Mouse (Mus musculus) kidney, adult 11 months (tissue): ENCODE data around the gene St7.

Source experiments
- DNase-seq: peaks from one replicate; pipeline ENCODE4 v3.0.0; 2022

St7 gene

GRCm38 (mm10) chr6:17828382-17828781, 135.6 kb downstream of the St7 start:
- no peak for DNase-seq

DNA sequence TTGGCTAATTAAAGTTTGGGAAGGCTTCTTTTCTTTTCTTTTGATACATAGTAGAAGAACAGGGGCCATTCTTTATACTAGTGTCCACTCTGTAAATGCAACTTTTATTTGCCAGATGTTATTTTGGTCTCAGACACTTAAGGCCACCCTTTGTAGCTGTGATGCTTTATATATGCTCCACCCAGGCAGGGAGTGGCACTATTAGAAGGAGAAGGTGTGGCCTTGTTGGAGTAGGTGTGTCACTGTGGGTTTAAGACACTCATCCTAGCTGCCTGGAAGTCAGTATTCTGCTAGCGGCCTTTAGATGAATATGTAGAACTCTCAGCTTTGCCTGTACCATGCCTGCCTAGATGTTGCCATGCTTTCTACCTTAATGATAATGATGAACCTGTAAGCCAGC, 137.2 kb downstream of the St7 start:
- DNase-seq, result no peak

DNA sequence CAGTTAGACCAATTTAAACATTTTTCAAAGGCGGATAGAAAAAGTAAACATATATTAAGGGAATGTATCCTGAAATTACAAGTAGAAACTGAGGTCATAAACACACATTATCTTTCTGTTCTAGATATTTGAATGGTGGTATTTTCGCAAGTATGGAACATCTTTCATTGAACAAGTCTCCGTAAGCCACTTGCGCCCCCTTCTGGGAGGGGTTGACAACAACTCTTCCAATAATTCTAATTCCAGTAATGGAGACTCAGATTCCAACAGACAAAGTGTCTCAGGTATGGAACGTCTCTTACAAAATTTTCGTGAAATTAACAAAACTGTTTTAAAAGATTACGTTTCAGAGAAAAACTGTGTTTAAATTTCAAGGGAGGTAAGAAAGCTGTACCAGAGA, 141.8 kb downstream of the St7 start:
- peak; percentile 15 for DNase-seq

- no peak for DNase-seq
These were observed 143.0 kb downstream of the St7 start for GRCm38 (mm10) chr6:17835693-17836092.

GRCm38 (mm10) chr6:17837676-17838075, 144.9 kb downstream of the St7 start:
- DNase-seq, result no peak

GRCm38 (mm10) chr6:17840431-17840830, 147.7 kb downstream of the St7 start:
- no peak for DNase-seq

DNA sequence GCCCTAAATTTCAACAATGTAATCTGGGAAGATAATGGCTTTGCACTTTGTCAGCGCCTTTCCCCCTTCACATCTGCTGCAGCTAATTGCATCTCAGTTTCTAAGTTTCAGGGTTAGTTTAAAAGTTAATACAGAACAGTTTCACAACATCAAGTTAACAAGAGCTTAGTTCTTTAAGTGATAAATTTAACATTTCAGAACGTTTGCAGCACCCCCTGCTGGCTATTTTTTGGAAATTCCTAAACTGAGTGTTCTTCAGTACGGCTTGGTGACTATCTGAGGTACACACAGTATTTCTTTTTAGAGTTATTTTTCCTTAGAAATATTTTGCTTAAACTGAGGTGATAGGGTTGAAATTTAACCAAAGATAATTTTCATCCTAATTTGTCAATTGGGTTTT, 150.0 kb downstream of the St7 start:
- no peak for DNase-seq

GRCm38 (mm10) chr6:17851316-17851715, 158.6 kb downstream of the St7 start:
- no peak for DNase-seq

GRCm38 (mm10) chr6:17853587-17854274, 161.0 kb downstream of the St7 start:
- DNase-seq, result no peak

DNA sequence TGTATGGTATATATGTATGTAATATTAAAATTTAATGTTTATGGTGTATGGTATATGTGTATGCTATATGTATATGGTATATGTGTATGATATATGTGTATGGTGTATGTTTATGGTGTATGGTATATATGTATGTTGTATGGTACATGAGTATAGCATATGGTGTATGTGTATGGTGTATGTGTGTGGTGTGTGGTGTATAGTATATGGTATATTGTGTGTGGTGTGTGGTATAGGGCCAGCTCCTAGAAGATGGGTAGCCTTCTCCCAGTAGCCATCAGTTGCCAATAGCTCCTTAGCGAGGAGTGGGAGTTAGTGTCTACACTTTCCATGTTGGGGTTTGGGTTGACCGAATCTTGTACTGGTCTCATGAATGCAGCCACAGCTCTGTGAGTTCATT, 162.9 kb downstream of the St7 start:
- no peak for DNase-seq

DNA sequence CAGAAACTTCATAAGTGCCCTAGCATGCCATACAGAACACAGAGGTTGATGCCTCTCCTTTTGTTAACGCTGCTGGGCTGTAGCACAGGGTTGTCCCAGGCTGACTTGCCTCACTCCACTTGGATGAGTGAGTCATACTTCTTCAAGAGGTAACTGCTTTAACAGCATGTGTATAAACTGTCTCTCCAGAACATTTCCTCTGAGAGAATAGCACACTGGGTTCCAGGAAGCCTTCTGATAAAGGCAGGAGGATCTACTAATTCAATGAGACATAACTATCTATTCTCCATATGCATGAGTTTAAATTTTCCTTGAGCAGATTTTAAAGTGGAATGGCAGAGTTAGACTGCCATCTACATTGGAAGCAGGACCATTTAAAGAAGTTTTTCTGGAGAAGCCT, 166.8 kb downstream of the St7 start:
- DNase-seq, result no peak

GRCm38 (mm10) chr6:17860463-17860862, 167.7 kb downstream of the St7 start:
- DNase-seq, result no peak

GRCm38 (mm10) chr6:17867796-17868195, 175.1 kb downstream of the St7 start:
- DNase-seq, result no peak

DNA sequence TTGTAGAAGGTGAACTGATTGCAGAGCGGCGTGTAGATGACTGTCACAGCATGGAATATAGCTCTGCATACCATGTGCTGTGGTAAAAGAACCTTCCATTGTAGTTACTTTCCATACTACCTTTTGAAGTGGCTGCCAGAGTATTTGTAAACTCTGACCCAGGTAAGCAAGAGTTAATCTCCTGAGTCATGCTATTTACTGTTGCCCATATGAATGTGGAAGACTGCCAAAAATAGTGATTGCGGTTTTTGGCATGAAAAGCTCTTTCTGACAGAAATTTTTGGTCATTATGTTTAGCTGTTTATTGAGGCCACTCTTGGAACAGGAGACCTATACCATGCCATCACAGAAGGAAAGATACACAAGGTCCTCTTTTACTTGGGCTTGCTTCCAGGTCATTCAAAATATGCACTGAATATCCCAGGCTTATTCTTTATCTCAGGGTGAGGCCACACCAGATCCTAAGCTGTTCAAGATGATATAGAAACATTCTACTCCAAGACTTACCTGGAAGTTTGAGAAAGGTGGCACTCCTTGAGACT, 179.2 kb downstream of the St7 start:
- no peak for DNase-seq

- DNase-seq, result no peak
These were observed 182.9 kb downstream of the St7 start for GRCm38 (mm10) chr6:17875606-17876005.

DNA sequence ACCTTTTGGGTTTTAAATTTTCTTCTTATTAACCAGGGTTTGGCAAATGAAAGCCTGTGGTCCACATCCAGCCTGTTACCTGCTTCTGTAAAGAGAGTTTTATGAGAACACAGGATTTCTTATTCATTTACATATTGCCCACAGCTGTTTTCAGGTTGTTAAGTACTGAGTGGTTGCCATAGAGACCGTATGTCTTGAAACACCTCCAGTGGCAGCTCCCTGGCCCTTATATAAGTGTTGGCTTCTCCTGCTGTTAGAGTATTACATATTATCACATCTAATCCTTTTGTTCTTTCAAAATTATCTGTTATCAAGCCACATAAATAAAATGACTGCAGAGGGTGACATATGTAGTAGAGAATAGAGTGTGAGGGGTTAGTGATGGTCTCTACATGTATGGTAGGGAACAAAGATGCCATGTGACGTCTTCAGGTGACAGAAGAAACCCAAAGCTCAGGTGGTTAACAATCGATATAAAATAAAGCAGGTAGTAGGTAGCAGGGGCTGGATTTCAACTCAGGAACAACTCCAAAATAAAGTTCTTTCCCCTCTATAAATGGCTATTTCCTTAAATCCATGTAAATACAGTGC, 183.4 kb downstream of the St7 start:
- DNase-seq, result no peak

- no peak for DNase-seq
These were observed 184.0 kb downstream of the St7 start for GRCm38 (mm10) chr6:17876670-17877179.

- no peak for DNase-seq
These were observed 190.2 kb downstream of the St7 start for GRCm38 (mm10) chr6:17882943-17883342.

DNA sequence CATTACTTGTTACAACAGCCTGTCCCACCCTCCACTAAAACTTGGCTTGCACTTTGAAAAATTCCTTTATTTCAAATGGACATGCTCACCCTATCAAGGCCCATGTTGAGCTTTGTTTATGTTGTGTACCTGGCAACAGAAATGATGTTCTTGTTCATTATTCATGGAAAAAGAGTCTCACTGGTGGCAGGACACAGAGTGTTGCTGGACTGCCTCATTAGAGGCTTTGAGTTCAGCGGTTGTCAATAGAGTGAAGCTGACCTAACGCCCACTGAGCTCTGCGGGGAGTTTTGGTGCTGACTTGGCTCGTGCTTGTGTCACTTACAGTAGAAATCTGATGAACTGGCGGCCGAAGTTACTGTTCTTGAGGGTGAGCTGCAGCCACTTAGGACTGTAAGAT, 195.0 kb downstream of the St7 start:
- no peak for DNase-seq

DNA sequence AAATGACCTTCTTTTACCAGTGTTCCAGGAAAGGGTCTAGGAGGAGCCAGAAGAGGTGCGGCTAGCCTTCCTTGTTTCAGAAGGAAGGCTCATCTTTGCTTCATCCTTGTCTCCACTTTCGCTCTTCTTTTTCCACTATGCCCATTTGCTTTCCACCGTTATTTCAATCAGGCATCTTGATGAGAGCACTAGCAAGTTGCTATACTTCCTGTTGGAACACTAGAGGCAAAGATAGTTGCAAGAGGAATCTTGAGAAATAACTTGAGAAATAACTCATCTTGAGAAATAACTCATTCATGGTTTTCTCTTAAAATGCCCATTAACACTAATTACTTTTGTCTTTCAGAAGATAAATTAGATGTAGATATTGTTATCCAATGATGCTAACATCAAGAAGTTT, 202.8 kb downstream of the St7 start:
- no peak for DNase-seq

- no peak for DNase-seq
These were observed 205.8 kb downstream of the St7 start for GRCm38 (mm10) chr6:17898539-17898938.

DNA sequence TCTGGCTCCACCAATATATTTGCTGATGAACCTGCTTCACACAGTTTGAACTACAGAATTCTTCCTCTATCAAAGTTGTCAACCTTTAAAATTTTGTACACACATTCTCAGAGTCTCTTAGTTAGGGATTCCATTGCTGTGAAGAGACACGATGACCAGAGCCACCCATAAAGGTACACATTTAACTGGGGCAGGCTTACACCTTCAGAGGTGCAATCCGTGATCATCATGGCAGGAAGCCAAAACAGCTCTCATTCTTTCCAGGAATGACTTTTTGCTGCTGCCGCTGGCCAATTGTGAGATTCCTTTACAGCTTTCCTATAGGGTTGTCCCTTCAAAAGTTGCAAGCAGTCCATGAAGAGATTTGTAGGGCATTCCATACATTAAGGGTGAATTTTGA, 210.6 kb downstream of the St7 start:
- no peak for DNase-seq

GRCm38 (mm10) chr6:17905776-17906175, 213.0 kb downstream of the St7 start:
- DNase-seq, result no peak

- no peak for DNase-seq
These were observed 213.6 kb downstream of the St7 start for GRCm38 (mm10) chr6:17906289-17906688.

- DNase-seq, result no peak
These were observed 219.6 kb downstream of the St7 start for GRCm38 (mm10) chr6:17912312-17912711.
